Mouse (Mus musculus) frontal cortex, adult (tissue): ENCODE measurements at regions not wholly inside any gene's neighbourhood (a gene's known extent, or its start where the extent isn't known, plus 50 kb on each side); places are given as distances from the start of the nearest gene placed in this dataset.

Experiments used
- ATAC-seq: cut with Nextera tagmentation; 2 replicates; pipeline ENCODE4 v1.9.2; 2017; ENCODE audit warnings: mild to moderate bottlenecking, moderate library complexity, mixed read lengths; ENCODE audit not compliant: low TSS enrichment

GRCm38 (mm10) chr14:25323542-25324484 lies 135.2 kb upstream of the Zmiz1 start:
- no peak for ATAC-seq

- no peak for ATAC-seq
Measured at GRCm38 (mm10) chr14:25325887-25326286, 133.1 kb upstream of the Zmiz1 start.

- ATAC-seq = no peak
Measured at GRCm38 (mm10) chr14:25328230-25328629, 130.8 kb upstream of the Zmiz1 start.

- ATAC-seq = no peak
Measured at GRCm38 (mm10) chr14:25334186-25334585, 124.8 kb upstream of the Zmiz1 start.

- ATAC-seq = no peak
Measured at GRCm38 (mm10) chr14:25336875-25337274, 122.1 kb upstream of the Zmiz1 start.

- no peak for ATAC-seq
Measured at GRCm38 (mm10) chr14:25338404-25339051, 120.5 kb upstream of the Zmiz1 start.

- no peak for ATAC-seq
Measured at GRCm38 (mm10) chr14:25340845-25341244, 118.1 kb upstream of the Zmiz1 start.

- ATAC-seq = no peak
Measured at GRCm38 (mm10) chr14:25341848-25342427, 117.0 kb upstream of the Zmiz1 start.

- no peak for ATAC-seq
Measured at GRCm38 (mm10) chr14:25342865-25343565, 116.0 kb upstream of the Zmiz1 start.

GRCm38 (mm10) chr14:25345995-25346394 lies 113.0 kb upstream of the Zmiz1 start:
- no peak for ATAC-seq

- ATAC-seq = peak; percentile 75
Measured at GRCm38 (mm10) chr14:25346813-25347610, 112.0 kb upstream of the Zmiz1 start.

GRCm38 (mm10) chr14:25350282-25350964 lies 108.6 kb upstream of the Zmiz1 start:
- ATAC-seq = peak; percentile 74

- no peak for ATAC-seq
Measured at GRCm38 (mm10) chr14:25353804-25354203, 105.2 kb upstream of the Zmiz1 start.

- ATAC-seq = no peak
Measured at GRCm38 (mm10) chr14:25354288-25354850, 104.6 kb upstream of the Zmiz1 start.

- no peak for ATAC-seq
Measured at GRCm38 (mm10) chr14:25357805-25358204, 101.2 kb upstream of the Zmiz1 start.

- ATAC-seq = no peak
Measured at GRCm38 (mm10) chr14:25359824-25360294, 99.1 kb upstream of the Zmiz1 start.

- ATAC-seq = peak; percentile 65; the same call in 1 of the 2 replicates
Measured at GRCm38 (mm10) chr14:25360726-25361125, 98.3 kb upstream of the Zmiz1 start.

GRCm38 (mm10) chr14:25361129-25361528 lies 97.9 kb upstream of the Zmiz1 start:
- ATAC-seq = no peak

GRCm38 (mm10) chr14:25362771-25363170 lies 96.2 kb upstream of the Zmiz1 start:
- ATAC-seq = no peak

- ATAC-seq = no peak
Measured at GRCm38 (mm10) chr14:25365226-25365800, 93.7 kb upstream of the Zmiz1 start.
